Mouse (Mus musculus) common myeloid progenitor, adult 5-6 weeks (primary cell): ENCODE data around the gene Ppp2ca. TPM values are rescaled to one million over a fixed set of nuclear protein-coding genes. Genes with fewer than 3 reads are reported as not detected.

Experiments used
- ATAC-seq: replicated peaks from 2 replicates; pipeline ENCODE4 v1.8.0; 2016; ENCODE audit warnings: low read depth, mild to moderate bottlenecking, moderate TSS enrichment, inconsistent platforms; ENCODE audit not compliant: poor library complexity, severe bottlenecking
- total RNA-seq: library from RNA; stranded (forward); fragments of 200-1000, 187-1606 nt; gene quantifications from 2 replicates; pipeline ENCODE4 v1.2.3, GENCODE M21; 2017

Gene Ppp2ca
- 109 and 112 TPM in 2 replicates for total RNA-seq

DNA sequence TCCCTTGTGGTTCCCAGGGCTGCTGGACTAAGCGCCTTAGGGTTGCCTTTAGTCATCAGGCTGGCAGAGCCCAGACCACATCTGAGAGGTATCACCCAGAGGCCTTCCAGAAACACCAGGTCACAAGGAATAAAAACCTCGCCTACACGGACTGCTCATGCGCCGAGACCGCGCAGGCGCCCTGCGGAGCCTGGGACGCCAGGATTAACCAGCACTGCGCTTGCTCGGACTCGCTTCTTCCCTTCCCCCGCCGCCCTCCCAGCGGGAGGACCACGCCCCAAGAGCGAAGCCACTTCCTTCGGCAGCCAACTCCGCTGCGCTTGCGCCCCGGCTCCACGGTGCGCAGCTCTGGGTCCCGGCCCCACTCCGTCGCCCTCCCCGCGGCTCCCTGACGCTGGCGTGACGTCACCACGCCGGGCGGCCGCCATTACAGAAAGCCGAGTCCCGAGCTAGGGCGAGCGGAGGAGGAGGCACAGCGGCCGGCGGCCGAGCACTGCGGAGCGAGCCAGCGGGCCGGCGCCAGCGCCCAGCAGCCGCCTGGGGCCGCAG lies at the start of gene Ppp2ca:
Ppp2ca (plus strand) TSS at position 284 of the 549 bp plus-strand sequence.
- peak; percentile 96 for ATAC-seq

GRCm38 (mm10) chr11:52053371-52053770 lies 45.1 kb upstream of the Ppp2ca start:
- ATAC-seq = no peak

- no peak for ATAC-seq
These were observed 43.8 kb upstream of the Ppp2ca start for GRCm38 (mm10) chr11:52054728-52055127.

GRCm38 (mm10) chr11:52056198-52056597 lies 42.3 kb upstream of the Ppp2ca start:
- no peak for ATAC-seq

DNA sequence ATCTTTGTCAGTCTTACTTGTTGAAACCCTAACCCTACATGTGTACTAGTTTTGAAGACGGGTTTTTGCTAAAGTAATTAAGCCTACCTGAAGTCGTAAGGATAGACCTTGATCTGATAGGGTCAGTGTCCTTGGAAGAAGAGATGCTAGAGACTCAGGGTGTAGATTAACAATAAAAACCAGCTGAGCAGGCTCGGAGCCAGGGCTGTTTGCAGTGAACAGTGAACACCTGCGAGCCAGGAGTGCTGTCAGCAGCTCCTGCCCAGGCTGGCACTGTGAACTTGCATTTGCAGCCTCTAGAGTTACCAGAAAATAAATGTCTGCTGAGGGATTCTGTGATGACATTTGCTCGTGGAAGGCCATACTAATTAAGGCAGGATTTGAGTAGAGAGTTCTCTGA lies 39.5 kb upstream of the Ppp2ca start:
- no peak for ATAC-seq

DNA sequence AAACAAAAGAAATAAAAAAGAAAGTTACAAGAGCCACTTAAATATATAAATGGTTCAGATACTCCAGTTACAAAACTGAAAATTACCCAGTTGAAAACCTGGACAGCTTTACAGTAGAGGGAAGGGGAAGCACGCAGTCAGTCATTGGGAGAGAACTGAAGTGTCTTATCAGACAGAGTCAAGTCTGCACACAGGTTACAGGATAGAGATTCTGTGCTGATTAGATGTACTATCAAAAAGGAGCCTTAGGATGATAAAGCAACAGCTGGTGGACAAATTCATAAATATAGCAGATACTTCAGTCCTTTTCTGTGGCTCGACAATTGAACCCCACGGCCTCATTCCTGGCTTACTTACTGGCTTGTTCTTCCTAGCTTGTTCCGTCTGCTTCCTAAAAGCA lies 38.2 kb upstream of the Ppp2ca start:
- no peak for ATAC-seq

DNA sequence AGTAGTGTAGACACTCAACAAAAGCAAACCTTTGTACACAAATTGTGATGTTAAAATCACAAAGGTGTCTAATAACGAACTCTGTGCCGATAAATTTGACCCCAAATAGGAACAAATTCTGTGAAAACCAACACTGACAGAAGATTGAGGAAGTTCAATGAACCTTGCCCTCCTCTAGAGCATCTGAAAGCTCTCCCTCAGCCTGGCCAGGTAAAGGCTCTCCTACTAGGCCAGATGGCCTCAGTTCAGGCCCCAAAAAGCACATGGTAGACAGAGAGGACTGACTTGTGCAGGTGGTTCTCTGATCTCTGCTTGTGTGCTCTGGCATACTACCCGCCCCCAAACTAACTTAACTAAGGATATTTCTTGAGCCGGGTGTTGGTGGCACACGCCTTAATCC lies 36.1 kb upstream of the Ppp2ca start:
- ATAC-seq = no peak

DNA sequence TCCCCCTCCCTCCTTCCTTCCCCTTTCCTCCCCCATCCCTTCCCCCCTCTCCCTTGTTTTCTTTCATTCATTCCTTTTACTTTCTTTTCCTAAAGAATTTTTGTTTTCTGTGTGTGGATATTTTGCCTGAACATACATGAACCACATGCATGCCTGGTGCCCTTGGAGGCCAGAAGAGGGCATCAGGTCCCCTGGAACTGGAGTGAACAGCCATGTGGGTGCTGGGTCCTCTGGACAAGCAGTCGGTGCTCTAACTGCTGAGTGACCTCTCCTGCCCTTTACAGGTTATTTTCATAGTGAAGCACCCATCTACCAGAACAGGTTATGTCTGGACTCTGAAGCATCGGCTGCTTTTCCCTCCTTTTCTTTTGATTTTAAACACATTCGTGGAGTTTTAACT lies 34.1 kb upstream of the Ppp2ca start:
- ATAC-seq = peak; percentile 67

- ATAC-seq = peak; percentile 75
These were observed 32.6 kb upstream of the Ppp2ca start for GRCm38 (mm10) chr11:52065841-52066240.

DNA sequence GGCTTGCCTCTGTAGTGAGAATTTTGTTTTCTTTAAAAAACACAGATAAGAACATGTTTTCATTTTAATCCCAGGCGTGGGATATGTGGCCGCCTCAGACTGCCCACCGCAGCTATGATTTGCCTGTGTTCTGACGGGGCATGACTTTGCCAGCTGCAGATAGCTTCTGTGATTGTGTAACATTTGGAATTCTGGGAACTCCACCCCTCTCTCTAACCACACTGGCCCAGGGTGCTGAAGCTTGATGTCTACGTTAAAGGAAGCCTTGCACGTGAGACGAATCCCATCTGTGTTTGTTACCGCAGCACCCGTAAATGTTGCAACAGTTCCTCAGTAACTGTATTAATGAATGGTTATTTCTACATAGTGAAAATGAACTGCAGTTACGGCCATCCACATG lies 26.7 kb upstream of the Ppp2ca start:
- peak; percentile 79 for ATAC-seq

- no peak for ATAC-seq
These were observed 24.8 kb upstream of the Ppp2ca start for GRCm38 (mm10) chr11:52073528-52074170.

- ATAC-seq = peak; percentile 20; the same call in 1 of the 2 replicates
These were observed 23.6 kb upstream of the Ppp2ca start for GRCm38 (mm10) chr11:52074626-52075470.

DNA sequence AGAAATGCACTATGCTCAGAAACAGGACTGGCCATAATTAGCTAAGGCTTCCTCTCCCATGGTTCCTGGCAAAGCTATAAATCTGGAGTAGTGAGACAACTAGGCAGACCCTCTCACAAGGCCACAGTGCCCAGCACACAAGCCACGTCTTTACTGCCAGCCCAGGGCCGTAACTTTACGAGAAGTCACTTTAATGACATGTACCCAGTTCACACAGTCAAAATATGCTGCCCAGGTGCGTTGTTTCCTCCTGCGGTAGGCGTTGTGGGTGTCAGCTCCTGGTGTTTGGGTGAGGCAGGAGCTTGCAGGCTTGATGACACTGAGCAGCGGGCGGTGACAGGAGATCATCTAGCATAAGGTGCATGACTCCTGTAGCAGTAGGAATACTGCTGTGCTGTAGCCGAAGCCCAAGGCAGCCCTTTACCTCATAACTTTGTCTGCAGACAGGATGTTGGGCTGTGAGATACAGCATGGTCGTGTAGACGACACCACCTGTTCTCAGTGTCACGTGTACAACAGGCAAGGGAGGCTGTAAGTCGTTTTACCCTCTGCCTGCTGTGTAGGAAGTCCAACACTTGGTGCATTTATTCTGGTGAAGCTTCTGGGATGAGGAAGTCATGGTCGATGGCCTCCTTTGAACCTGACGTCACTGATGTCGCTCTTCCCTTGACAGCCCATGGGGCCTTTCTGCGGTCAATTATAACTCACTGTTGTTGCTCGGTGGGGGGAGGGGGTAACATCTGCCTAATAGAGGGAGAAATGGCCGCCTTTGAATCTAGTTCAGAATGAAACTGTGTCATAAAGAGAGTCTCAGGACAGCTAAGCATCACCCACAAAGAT lies 22.5 kb upstream of the Ppp2ca start:
- ATAC-seq = peak; percentile 10

DNA sequence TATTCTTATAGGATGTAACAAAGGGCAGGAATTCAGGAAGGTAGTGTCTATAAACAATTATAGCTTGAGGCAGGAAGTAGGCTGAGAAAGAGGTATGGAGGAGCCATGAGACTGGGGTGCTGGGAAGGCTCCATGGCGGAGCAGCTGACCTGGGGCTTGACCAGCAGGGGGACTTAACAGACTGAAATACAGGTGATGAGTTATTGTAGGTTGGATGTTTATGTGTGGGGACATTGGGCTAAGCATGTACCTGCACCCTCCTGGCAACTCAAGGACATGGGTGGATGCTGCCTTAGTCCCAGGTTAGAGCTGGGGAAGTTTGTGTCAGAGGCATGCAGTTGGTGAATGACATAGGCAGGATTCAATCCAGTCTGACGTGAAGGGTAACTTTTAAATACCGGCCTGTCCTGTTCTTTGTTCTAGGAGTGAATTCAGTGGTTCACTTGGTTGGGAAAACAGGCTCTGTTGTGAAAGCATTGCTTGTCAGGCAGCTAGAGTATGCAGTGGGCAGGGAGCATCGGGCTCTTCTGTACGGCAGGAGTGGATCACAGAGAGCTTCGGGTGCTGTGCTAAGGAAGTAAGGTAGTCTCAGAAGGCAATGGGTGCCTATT lies 21.6 kb upstream of the Ppp2ca start:
- ATAC-seq = no peak

- no peak for ATAC-seq
These were observed 20.5 kb upstream of the Ppp2ca start for GRCm38 (mm10) chr11:52077939-52078338.

GRCm38 (mm10) chr11:52079978-52080377 lies 18.5 kb upstream of the Ppp2ca start:
- ATAC-seq = peak; percentile 92

DNA sequence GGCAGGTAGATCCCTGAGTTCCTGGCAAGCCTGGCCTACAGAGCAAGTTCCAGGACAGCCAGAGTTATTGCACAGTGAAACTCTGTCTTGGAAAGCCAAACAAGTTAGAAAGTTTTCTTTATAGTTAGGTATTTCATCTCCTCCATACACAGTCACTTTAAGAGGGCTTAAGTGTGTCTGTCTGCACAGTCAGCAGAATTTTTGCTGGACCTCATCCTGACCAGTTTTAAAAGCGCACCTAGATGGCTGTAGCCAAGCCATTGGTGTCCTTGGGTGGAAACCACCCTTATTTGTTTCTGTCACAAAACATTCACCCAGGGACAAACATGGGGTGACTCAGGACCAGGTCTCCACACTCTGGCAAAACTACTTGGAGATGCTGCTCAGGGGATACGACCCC lies 17.8 kb upstream of the Ppp2ca start:
- no peak for ATAC-seq

- ATAC-seq = no peak
These were observed 12.7 kb upstream of the Ppp2ca start for GRCm38 (mm10) chr11:52085857-52086203.

DNA sequence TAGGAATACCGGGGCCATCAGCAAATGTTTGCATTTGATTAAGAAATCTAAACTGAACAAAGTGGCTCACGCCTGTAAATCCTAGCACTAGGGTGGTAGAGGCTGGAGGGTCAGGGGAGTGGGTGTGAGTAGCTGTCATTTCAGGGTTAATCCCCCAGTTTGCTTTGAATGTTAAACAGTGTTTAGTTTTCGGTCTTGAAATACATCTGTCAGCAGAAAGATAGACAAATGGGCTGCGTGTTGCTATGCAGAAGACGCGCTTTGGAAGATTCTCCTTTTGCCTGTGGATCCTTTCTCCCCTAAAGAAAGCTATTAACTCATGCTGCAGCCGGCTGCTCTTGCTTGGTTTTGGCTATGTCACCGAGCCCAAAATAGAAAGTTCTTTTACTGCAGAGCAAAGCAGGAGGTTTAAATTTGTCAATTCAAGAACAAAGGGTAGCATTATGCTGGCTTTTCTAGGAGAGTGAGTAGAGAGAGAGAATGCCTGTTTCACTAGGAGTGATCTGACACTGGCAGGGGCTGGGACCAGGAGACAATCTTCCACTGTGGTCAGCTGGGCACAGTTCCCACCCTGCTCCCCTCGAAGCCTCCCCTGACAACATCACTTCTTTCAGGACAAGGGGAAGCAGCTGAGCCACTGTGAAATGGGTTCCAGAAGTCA lies 12.1 kb upstream of the Ppp2ca start:
- ATAC-seq = no peak

DNA sequence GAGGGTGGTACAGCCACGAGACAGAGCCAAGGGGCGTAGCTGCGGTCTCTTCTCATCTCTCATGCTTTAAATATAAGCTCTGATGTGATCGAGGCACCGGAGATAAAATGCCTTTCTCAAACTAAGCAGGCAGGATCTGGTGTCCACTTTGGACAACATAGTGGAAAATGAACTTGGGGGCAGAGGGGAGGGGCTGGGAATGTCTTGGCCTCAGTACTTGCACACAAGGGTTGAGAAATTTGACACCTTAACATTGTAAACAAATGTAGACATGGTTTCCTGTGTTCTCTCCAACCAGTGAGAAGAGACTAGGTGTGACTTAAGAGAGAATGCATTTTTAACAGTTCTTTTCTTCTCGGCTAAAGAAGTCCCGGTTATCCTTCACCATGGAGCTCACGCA lies 9.2 kb upstream of the Ppp2ca start:
- ATAC-seq = no peak
